Mouse (Mus musculus): ENCODE measurements around the gene Dpp6.

Dpp6 gene

DNA sequence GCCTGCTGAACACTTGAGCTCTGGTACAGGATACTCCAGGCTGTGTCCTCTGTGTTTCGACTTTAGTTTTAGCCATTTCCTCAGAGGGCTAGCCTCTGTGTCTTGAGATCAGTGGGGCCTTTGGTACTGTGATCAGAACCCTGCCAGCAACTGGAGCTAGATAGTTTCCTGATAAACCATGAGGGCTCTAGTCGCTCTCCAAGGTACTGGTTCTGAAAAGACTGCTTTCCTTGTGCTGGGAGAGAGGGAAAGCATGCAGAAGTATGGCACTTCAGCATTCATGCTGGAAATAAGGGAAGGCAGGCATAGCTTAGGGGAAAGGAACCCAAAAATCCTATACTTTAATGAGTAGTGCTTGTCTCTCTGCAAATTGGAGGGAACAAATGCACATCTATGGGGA is 548.9 kb downstream of the Dpp6 start:
- DNase-seq (ENCODE audit: low read depth, low spot score) = no peak

DNA sequence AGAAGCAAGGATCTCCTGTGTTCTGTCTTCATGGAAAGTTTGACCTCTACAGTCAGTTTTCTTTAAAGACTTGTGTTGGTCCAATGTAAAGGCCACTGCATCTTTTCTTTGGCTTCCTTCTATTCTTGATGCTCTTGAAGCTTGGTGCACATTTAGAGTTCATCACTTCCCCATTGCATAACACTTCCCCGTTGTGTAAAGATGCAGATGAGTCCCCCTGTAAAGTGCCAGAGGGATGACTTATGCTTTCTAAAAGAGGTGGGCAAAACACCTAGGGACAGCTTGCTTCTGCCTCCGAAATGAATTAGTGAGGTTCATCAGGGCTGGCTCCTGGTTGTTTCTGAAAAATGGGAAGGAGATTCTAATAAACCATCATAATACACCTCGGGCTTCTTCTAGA is 553.8 kb downstream of the Dpp6 start:
- peak; percentile 18 for DNase-seq (ENCODE audit: low read depth, low spot score)

DNA sequence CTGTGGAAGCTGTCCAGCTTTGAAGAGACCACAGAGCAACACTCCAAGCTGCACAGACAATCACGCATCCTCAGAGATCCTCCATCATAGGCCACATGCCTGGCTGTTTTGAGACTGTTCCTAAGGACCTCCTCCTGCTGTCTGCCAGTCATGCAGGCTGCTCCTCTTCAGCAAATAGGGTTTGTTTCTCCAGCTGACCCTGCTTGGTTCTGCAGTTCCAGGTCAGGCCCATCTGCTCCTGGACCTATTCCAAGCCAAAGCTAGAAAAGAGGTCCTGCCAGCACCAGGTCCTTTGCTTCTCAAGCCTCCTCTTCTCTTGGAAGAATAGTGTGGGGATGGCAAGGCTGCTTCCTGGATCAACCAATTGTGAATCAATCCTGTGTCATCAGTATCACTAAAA is 556.9 kb downstream of the Dpp6 start:
- no peak for DNase-seq (ENCODE audit: low read depth, low spot score)

DNA sequence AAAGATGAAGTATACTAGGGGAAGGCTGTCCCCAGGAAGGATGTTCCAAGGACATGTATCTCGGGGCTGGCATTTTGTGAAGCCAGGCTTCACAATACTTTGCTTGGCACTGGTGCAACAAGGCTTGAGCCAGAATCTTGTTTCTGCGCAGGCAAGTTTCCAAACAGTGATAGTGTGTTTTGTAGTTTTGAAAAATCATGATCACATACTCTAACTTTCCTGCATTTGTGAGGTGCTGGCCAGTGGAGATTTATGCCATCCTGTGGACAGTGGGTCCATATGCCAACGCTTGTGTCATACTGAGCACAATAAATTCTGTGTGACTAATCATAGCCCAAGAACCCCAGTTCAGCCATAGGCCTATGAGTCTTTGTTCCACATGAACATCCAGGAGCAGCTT is 558.8 kb downstream of the Dpp6 start:
- no peak for DNase-seq (ENCODE audit: low read depth, low spot score)

DNA sequence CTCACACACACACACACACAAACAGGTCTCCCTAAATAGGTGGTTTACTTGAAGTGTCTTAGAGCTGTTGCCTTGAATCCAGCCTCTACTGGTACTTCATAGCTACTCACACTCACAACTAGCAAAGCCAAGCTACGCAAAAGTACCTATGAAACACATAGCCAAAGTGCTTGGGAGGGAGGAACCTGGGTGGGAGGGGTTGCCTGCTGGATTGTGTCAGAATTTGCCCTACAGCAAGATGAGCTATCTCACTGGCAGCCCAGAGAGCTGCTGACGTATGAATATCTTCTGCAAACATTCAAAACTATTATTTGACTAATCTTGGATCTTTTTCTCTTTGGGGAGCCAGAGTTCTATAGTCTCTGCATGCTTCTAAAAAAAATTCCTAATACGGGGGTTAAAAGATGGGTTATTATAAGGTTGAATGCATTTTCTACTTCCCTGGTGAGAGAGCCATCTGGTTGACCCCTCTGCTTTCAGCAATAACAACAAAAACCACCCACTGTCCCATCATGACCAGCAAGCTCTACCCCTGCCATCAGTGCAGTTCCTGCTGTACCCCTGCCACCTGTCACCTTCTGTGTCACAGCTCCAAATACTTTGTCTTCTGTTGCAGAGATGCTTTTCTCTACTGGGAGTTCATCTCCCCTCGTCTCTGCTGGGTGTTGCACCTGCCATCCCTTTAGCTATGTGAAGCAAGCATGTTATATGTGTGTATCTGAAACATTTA is 563.8 kb downstream of the Dpp6 start:
- no peak for DNase-seq (ENCODE audit: low read depth, low spot score)

DNA sequence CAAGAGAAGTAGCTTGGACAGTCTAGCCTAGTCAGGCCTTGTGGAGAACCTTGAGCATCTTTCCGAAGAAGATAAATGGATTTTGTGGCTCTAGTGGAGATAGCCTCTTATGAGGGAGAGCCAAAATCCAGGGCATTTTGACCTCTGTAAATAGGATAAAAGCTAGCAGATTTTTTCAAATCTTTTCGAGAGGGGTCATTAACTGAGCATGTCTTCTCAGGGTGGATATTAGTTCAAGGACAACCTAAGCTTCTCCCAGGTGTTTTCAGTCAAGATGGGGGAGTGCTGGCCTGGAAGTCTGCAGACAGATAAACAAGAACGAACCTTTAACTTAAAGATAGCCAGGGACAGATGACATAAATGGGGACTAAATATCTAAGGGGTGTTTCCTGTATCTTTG is 581.4 kb downstream of the Dpp6 start:
- DNase-seq (ENCODE audit: low read depth, low spot score) = no peak

DNA sequence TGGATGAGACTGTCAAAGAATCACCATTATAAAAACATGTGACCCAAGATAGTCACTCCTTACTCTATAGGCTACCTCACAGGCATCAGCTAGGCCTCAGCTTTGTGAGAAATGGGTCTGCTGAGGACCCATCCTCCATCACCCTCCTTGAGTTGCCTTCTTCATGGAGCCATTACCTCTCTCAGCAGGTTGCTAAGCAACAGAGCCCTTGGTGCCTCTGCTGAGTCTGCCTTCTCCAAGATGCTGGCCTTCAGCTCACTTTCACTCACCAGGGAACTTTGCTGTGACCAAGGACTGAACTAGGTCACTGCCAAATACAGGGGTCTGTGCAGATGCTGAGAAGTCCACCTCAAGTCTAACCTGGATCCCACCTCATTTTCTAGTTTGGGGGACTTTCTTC is 582.1 kb downstream of the Dpp6 start:
- DNase-seq (ENCODE audit: low read depth, low spot score) = no peak

DNA sequence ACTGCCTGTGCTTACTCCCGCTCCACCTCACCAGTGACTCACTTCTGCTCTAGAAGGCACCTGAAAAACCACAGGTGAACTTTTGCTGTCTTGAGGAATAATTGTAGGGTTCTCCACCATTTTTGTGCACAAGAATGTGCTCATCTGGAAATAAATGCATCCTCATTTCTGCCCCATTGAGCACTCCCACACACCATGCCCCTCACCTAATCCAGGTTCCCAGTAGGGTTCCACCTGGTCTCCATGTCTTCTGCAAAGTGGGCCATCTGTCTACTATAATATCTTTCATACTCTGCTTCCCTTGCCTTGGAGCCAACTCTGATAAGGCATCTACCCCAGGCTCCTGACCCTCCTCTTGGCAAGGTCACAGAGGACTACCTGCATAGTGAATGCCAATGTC is 585.6 kb downstream of the Dpp6 start:
- DNase-seq (ENCODE audit: low read depth, low spot score) = no peak

DNA sequence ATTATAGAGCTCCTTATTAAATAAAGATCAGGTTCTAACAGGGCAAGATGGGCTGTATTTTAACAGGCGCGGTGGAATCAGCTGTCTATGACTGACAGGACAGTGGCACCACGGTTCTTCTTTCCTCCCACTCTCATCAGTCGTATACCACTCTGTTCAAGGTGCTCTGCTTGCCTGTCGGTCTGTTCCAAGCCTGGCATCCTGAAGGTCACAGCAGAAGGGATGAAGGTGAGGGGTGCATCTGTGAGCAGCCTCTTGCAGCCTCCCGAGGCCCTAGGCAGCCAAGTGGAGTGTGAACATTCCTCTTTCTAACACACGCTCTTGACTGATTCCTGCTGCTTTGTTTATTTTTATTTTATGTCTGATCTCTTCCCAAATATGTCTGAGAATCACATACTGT is 591.9 kb downstream of the Dpp6 start:
- DNase-seq (ENCODE audit: low read depth, low spot score) = no peak

DNA sequence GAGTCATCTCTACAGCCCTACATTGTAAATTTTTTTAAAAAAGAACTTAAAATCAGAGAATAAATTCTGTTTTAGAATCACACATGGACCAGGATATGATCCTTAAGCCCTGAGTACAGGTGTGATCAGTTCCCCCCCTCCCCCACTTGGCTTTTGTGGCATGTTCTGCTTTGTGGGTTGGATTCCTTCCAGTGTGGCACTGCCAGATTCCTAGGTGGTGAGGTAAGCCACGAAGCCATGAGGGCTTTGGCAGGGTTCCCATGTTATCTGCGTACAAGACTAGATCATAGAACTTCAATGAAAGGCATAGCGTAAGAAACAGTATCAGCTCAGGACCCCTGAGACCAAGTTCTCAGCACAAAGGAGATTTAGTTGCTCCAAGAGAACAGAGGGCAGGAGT is 596.0 kb downstream of the Dpp6 start:
- no peak for DNase-seq (ENCODE audit: low read depth, low spot score)

DNA sequence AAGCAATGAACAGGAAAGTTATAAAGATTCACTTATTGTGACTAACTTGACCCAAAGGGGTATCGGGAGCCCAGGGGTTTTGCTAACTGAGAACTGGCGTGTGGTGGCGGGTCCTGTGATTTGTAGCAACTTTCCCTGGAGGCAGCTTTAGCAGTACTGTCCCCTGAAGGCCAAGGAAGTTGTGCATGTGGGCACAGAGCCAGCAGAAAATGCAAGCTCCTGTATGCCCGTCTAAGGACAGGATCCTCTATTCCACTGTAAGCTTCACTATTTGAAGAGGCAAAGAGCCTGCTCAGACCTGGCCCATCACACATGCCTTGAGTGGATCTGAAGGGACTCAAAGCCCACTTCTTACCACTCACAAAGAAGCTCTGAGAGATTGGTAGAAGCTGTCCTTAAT is 598.5 kb downstream of the Dpp6 start:
- DNase-seq (ENCODE audit: low read depth, low spot score) = no peak

DNA sequence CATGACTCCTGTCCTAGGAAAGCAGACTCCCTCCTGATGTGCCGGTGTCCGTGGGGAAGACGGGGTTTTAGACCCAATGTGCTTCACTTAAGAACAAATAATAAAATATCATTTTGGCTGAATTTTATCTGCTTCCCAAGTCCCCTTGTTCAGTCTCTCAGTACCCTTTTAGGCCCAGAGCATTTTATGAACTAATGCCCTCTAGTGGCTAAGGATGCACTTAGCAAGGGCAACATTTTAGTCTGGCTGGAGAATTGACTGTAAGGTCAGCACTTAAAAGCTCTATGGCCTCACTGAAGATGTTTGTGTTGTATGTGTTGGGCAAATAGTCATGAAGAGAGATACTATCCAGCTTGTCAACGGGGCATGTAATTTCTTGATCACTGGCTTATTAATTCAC is 599.6 kb downstream of the Dpp6 start:
- DNase-seq (ENCODE audit: low read depth, low spot score) = peak; percentile 22

DNA sequence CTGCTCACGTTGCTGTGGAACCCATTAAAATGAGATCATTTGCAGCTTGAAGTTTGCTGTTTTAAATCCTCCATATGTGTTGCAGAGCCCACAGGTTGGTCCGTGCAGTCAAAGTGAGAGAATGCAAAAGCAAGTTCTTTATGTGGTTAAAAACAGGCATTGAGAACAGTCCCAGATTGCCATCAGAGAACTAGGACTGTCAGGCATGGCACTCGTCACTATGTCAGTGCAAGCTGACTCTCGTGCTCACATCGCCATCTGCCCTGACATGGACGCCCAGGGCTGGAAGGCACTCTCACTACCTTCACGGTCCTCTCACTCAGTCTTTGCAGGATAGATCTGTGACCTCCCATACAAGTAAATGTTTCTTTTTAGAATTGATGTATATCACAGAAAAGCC is 600.4 kb downstream of the Dpp6 start:
- peak; percentile 32 for DNase-seq (ENCODE audit: low read depth, low spot score)

DNA sequence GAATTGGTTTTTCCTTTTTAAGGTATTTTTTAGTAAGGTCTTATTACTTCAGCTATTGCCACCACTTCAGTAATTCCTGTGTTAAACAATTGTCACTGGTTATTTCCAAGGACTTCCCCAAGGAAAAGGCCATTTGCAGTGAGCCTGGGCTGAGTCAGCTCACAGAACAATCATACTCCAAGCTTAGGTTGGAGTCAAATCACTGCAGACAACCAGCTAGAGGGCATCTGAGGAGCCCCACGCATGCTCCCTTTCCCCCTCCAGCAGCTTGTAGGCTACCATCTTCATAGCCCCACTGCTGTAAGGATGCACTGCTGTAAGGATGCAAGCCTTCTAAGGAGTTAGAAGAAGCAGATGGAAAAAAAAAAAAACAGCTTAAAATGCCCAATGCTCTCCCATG is 601.9 kb downstream of the Dpp6 start:
- DNase-seq (ENCODE audit: low read depth, low spot score) = no peak

DNA sequence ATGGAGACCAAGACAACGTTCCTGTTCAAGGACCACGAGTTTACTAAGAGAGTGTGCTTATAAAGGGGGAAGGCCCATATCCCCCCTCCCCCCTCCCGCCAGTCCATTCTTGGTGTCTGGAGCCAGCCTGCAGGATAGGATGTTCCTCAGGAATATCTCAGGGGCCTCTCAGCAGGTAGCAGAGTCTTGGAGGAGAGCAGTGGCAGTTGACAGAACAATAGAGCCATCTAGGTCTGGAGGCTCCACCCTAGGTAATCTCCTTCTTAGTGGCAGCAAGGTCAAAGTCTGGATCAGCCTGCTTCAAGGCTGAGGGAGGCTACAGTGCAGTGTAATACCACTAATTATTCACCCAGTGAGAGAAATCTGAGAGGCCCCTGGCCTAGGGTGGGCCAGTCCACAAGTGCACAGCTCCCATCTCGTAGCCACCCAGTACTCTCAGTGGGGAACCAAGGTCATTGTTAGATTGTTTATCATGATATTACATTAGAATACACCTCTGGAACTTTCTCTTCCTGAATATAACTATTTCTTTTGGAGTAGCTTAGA is 604.2 kb downstream of the Dpp6 start:
- DNase-seq (ENCODE audit: low read depth, low spot score) = no peak

DNA sequence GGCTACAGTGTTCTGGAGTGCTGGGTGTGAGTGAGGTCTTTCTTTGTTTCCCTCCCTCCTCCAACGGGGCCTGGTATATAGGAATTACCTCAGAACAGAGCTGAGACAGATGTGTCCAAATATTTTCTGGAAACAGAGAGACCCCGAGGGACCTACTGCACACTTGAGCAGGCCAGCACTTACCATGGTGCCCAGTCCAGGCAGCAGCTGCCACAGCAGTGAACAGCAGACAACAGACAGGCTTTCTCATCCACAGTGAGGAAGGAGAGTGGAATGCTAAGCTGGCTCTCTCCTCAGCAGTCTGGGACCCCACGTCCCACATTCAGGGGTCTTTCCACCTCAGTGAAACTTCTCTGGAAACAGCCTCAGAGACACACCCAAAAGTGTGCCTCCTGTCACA is 606.8 kb downstream of the Dpp6 start:
- no peak for DNase-seq (ENCODE audit: low read depth, low spot score)

DNA sequence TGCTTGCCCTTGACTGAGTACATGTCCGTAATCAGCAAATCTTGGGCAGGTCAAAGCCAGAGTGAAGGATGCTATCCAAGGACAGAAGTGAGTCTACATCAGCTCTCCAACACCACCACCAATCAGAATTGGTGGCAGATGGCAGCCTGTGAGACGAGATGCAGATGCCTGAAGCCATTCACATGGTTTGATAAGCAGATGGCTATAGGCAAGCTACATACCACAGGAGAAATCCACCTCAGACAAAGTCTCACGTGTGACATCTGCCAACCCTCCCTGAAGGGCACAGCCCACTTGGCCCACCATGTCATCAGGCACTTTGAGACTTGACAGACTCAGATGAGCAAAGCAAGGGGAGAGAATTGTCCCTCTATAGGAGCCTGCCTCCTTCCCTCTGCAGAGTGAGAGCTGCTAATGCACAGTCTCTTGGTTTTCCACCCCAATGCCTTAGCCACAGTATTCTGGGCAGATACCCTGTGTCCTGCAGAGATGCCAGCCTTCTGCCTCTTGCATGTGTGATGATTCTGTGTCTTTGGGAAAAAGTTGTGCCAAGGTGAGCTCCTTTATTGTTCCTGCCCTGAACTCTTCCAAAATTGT is 607.6 kb downstream of the Dpp6 start:
- no peak for DNase-seq (ENCODE audit: low read depth, low spot score)

DNA sequence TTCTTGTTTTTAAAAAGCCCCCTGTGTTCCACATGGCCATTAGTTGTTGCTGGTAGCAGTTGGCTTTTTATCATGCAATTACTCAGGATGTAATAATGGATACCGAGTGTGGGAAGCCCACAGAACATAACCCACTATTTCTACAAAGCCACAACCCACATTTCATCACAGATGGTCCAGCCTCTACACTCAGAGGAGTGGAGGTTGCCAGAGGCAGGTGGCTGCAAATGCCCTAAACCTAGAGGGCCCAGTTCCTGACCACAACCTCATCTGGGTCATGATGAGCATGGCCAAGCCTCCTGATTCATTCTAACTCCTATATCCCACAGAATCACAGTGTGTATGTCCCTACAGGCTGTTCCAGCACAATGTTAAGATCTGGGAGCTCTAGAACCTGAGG is 609.2 kb downstream of the Dpp6 start:
- DNase-seq (ENCODE audit: low read depth, low spot score) = no peak

DNA sequence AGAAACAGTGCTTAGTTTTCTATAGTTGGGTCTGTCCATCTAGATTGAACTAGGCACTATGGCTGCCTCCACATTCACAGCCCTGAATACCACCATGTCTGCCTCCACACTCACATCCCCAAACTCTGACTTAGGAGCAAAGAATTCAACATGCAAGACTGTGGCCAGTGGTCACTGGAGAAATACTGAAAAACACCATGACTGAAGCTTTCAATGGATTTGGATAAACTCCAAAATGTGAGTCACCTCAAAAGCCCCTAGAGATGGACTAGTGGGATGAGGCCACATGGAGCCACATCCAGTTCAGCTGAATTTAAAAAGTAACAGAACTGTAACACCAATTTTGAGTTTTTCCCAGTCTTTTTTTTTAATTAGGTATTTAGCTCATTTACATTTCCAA is 616.6 kb downstream of the Dpp6 start:
- DNase-seq (ENCODE audit: low read depth, low spot score) = no peak

DNA sequence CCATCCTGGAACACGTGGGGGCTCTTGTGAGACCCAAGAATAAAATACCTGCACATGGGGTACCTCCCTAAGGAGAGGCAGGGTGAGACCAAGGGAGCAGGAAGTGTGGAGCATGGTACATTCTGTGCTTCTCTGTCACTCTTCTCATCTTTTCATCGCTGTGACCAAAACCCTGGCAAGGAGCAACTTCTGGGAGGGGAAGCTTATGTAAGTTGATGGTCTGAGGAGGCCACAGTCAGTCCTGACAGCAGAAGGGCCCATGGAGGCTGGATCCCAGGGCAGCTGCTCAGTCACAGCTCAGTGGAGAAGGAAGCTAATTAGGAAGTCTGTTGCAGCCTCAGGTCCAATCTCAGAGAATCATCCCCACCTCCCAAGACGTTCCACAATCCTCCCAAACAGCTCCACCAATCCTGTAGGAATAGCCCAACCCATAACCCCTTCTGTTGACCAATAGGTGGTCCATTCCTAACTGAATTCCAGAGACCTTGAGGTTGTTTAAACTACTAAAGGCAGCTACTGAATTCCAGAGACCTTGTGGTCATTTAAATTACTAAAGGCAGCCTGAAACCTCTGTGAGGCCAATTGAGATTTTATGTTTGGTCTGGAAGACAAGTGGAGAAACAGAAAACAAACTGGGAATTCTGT is 636.3 kb downstream of the Dpp6 start:
- no peak for DNase-seq (ENCODE audit: low read depth, low spot score)

DNA sequence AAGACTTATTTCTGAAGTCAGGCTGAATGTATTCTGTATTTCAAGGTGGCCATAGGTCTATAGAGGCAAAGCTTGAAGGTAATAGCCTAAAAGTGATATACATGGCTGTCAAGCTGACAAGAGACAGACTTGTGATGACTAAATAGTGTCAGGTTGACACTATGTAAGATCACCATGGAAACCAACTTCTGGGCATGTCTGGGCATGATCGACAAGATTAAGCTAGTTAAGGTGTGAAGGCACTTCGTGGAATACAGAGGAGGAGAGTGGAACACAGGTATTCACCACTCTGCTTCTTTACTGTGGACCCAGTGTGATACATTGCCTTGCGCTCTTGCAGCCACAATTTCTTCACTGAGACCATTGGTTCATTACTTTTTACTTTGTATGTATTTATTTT is 637.4 kb downstream of the Dpp6 start:
- DNase-seq (ENCODE audit: low read depth, low spot score) = no peak

DNA sequence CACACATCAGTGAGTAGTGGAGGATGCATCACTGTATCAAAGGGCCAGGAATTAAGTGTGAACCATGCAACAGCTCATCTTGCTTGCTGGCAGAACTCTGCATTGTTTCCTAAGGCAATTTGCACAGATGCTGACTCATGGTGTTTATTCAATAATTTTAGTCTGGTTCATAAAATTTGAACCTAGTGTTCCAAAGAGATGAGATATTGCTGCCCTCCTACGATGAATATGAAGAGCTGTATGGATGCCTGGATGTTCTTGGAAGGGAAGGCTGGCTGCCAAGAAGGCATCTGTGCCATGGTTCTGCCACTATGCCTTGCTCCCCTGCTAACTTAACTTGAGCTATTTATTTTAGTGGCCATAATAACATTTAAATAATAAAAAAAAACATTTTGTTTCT is 640.0 kb downstream of the Dpp6 start:
- peak; percentile 52 for DNase-seq (ENCODE audit: low read depth, low spot score)

DNA sequence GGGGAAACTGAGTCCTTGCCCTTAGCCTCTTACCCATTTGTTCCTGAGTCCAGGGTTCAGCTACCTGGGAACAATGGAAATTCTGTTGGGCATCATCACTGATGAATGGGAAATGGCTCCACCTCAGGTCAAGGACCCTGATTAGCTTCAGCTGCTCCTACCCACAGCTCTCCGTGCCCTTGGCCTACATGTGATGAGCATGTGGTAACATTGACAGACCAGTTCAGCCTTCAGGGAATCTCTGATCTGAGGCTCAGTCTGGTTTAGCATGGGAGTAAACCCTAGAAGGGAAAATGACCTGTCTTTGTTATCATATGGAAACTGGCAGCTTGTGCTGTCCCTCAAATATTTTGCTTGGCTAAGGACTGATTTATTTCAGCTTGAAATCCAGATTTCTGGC is 640.7 kb downstream of the Dpp6 start:
- no peak for DNase-seq (ENCODE audit: low read depth, low spot score)

All from telencephalon, adult 2 months (tissue).